Mouse (Mus musculus): ENCODE data around the gene Fkbpl. TPM values are rescaled to one million over a fixed set of nuclear protein-coding genes. Genes with fewer than 3 reads are reported as not detected.

The Fkbpl gene
- polyA plus RNA-seq, 1 experiment from 2014 or later = 17.1 TPM

DNA sequence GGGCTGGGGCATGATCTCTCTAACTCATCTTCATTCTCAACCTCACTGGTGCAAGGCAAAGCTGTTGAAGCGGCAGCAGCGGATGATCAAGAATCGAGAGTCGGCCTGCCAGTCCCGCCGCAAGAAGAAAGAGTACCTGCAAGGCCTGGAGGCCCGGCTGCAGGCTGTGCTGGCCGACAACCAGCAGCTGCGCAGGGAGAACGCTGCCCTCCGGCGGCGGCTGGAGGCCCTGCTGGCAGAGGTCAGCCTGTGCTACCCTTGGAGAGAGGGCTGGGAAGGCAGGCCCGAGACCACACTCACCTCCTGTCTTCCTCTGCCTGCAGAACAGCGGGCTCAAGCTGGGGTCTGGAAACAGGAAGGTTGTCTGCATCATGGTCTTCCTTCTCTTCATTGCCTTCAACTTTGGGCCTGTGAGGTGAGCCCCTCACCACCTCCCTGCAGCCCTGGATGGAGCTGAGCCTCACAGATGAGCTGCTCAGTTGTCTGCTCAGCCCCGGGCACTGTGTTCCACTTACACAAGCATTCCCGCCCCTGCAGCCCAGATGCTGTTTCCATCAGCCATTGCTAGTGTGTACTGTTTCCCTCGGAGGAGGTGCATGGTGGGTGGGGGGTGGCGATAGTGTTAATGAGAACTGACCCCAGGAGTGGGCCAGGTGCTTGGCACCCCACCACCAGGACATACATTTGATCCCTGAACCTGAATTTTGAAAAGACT lies 7.1 kb downstream of the Fkbpl start:
- Histone ChIP-seq H3K27ac (replicated peaks) (no peak overlapping the region), H3K36me3 (peaks cover 66% of the 10 kb centered on the region), H3K4me1 (replicated peaks) (peaks cover 24% of the 10 kb centered on the region), H3K27me3 (no peaks in the 10 kb centered on the region), H3K9me3 (no peaks in the 10 kb centered on the region), H3K9ac (no peak overlapping the region), H3K4me2 (no peak overlapping the region), H3K4me3 (no peak overlapping the region)
- ATAC-seq (ENCODE audit: low read depth) = no peak
- WGBS = 47% methylated on average over 19 of the region's 19 CpGs

DNA sequence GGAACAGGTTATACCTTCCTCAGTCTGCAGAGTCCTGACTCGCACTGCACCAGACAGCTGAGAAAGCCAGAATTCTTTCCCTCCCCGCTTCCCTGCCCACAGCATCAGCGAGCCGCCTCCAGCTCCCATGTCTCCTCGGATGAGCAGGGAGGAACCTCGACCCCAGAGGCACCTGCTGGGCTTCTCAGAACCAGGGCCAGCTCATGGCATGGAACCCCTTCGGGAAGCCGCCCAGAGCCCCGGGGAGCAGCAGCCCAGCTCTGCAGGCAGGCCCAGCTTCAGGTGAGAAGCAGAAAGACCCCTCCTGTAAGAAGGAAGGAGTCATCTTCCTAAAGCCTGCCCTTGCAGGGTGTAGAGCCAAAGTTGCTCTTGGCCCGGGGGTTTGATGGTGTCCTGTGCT lies 8.0 kb downstream of the Fkbpl start:
- Histone ChIP-seq H3K27me3 (no peaks in the 10 kb centered on the region), H3K4me3 (no peak overlapping the region), H3K4me1 (replicated peaks) (peaks cover 24% of the 10 kb centered on the region), H3K9me3 (no peaks in the 10 kb centered on the region), H3K9ac (no peak overlapping the region), H3K27ac (replicated peaks) (no peak overlapping the region), H3K4me2 (no peak overlapping the region), H3K36me3 (peaks cover 66% of the 10 kb centered on the region)
- 89% methylated on average over 10 of the region's 10 CpGs for WGBS
- no peak for ATAC-seq (ENCODE audit: low read depth)

DNA sequence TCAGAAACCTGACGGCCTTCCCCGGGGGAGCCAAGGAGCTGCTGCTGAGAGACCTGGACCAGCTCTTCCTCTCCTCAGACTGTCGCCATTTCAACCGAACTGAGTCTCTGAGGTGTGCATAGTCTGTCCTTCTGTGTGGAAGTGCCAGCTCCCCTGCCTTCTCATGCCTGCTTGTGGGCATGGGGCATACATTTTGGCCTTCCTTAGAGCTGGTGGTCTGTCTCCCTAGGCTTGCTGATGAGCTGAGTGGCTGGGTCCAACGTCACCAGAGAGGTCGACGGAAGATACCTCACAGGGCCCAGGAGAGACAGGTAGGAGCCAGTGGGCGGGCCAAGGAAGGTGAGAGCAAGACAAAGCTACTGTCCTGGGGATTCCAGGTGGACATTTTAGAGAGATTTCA lies 8.4 kb downstream of the Fkbpl start:
- Histone ChIP-seq H3K4me2 (no peak overlapping the region), H3K9ac (no peak overlapping the region), H3K27me3 (no peaks in the 10 kb centered on the region), H3K27ac (replicated peaks) (no peak overlapping the region), H3K4me1 (replicated peaks) (peaks cover 19% of the 10 kb centered on the region), H3K9me3 (no peaks in the 10 kb centered on the region), H3K4me3 (no peak overlapping the region), H3K36me3 (peaks cover 66% of the 10 kb centered on the region)
- ATAC-seq (ENCODE audit: low read depth) = no peak
- 93% methylated on average over 8 of the region's 8 CpGs for WGBS

DNA sequence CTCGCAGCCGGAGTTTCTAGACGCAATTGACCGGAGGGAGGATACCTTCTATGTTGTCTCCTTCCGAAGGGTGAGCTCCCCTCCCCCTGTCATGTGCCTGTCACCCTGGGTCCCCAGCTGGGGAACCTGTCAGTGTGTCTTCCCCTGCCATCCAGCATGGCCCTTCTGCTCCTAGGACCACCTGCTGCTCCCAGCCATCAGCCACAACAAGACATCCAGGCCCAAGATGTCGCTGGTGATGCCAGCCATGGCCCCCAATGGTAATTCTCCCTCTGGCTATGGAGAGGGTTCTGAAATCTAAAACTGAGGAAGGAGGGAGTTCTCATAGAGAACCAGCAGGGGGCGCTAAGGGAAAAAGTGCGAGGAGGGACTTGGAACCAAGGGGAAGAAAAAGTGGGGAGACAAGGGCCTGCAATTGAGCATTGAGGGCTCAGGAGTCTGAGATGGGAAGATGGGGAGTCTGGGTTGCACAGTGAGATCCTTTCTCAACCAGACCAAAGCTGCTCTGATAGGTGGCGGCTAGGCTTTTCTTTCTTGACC lies 9.3 kb downstream of the Fkbpl start:
- Histone ChIP-seq H3K9me3 (no peaks in the 10 kb centered on the region), H3K4me1 (replicated peaks) (peaks cover 13% of the 10 kb centered on the region), H3K4me3 (no peak overlapping the region), H3K27me3 (peaks cover 3% of the 10 kb centered on the region), H3K27ac (replicated peaks) (no peak overlapping the region), H3K9ac (no peak overlapping the region), H3K4me2 (no peak overlapping the region), H3K36me3 (peaks cover 66% of the 10 kb centered on the region)
- no peak for ATAC-seq (ENCODE audit: low read depth)
- 69% methylated on average over 9 of the region's 9 CpGs for WGBS

DNA sequence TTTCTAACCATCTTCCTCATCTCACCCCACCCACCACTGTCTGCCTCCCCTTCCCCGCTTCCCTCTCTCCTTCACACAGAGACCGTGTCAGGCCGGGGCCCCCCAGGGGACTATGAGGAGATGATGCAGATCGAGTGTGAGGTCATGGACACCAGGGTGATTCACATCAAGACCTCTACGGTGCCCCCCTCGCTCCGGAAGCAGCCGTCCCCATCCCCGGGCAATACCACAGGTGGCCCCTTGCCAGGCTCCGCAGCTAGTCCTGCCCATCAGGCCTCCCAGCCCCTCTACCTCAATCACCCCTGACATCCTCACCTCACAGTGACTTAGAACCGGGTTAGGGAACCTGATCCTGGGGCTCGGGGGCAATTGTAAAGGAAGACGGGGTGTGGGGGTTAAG lies 9.8 kb downstream of the Fkbpl start:
- H3K4me1 ChIP-seq (replicated peaks) = peaks cover 13% of the 10 kb centered on the region
- no peak overlapping the region for H3K4me2 ChIP-seq
- no peak overlapping the region for H3K9ac ChIP-seq
- H3K9me3 ChIP-seq = no peaks in the 10 kb centered on the region
- H3K36me3 ChIP-seq = peaks cover 60% of the 10 kb centered on the region
- H3K27ac ChIP-seq (replicated peaks) = no peak overlapping the region
- ATAC-seq (ENCODE audit: low read depth) = no peak
- peaks cover 9% of the 10 kb centered on the region for H3K27me3 ChIP-seq
- H3K4me3 ChIP-seq = no peak overlapping the region
- WGBS = 91% methylated on average over 13 of the region's 13 CpGs

DNA sequence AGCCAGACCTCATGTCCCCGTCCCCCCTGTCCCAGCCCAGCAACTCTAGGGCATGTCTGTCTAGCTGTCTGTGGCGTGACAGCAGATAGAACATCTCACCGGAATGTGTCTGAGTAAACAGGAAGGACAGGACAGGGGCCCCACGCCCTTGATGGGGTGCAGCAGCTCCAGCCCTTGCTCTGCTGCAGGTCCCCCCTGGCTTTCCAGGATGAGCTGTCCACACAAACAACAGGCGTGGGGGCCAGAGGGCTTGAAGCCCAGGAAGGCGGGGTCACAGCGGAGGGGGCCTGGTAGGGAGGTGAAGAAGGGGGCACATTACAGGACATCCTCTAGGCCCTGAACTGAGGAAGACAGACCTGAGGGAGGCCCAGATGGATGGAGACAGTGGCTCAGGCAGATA lies 10.6 kb downstream of the Fkbpl start:
- H3K36me3 ChIP-seq = peaks cover 52% of the 10 kb centered on the region
- ATAC-seq (ENCODE audit: low read depth) = no peak
- no peak overlapping the region for H3K4me2 ChIP-seq
- peaks cover 13% of the 10 kb centered on the region for H3K4me1 ChIP-seq (replicated peaks)
- peaks cover 16% of the 10 kb centered on the region for H3K27me3 ChIP-seq
- no peak overlapping the region for H3K4me3 ChIP-seq
- no peaks in the 10 kb centered on the region for H3K9me3 ChIP-seq
- no peak overlapping the region for H3K9ac ChIP-seq
- H3K27ac ChIP-seq (replicated peaks) = no peak overlapping the region; the same call in 1 of the 2 replicates
- 84% methylated on average over 7 of the region's 7 CpGs for WGBS

DNA sequence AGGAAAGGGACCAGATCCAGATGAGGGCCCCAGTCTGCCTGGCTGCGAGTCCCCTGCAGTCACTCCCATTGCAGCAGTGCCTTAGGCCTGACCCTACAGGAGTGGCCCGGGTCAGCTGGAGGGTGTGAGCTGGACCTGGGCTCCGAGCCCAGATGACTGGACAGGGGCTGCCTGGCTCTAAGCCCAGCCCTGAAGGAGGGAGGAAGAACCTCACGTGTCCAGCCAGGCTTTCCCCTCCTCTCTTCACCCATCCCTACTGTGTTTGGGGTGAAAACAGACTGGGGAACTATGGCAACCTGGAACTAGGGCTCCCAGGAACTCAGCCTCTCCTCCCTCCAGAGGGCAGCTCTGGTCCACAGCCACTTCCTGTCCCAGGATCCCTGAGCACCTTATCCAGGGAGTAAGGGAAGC lies 11.0 kb downstream of the Fkbpl start:
- Histone ChIP-seq H3K36me3 (peaks cover 48% of the 10 kb centered on the region), H3K27me3 (peaks cover 20% of the 10 kb centered on the region), H3K27ac (replicated peaks) (no peak overlapping the region), H3K9ac (no peak overlapping the region), H3K4me2 (no peak overlapping the region), H3K4me1 (replicated peaks) (peaks cover 13% of the 10 kb centered on the region), H3K9me3 (no peaks in the 10 kb centered on the region), H3K4me3 (no peak overlapping the region)
- peak; percentile 13; the same call in 1 of the 2 replicates for ATAC-seq (ENCODE audit: low read depth)
- 78% methylated on average over 4 of the region's 4 CpGs for WGBS

DNA sequence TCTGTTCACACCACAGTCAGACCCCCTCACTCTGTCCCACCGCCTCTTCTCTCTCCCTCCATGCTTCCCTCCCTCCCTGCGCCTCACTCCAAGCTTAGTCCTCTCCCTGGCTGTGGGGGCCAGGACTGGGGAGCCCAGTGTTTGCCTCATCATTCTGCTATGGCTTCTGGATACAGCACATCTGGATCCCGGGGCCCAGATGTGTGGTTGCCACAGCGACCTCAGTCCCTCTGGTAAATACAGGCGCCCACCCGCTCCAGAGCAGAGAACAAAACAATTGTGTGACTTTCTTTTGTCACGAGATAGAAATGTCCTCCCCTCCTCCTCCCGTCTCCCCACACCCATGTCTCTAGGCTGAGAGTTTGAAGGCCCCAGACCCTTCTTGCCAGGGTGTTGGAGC lies 12.1 kb downstream of the Fkbpl start:
- H3K27ac ChIP-seq (replicated peaks) = no peak overlapping the region
- peaks cover 17% of the 10 kb centered on the region for H3K4me1 ChIP-seq (replicated peaks)
- peaks cover 31% of the 10 kb centered on the region for H3K27me3 ChIP-seq
- peaks cover 37% of the 10 kb centered on the region for H3K36me3 ChIP-seq
- H3K9ac ChIP-seq = no peak overlapping the region
- WGBS = 47% methylated on average over 8 of the region's 8 CpGs
- no peak overlapping the region for H3K4me3 ChIP-seq
- H3K4me2 ChIP-seq = no peak overlapping the region
- no peak for ATAC-seq (ENCODE audit: low read depth)
- H3K9me3 ChIP-seq = no peaks in the 10 kb centered on the region

DNA sequence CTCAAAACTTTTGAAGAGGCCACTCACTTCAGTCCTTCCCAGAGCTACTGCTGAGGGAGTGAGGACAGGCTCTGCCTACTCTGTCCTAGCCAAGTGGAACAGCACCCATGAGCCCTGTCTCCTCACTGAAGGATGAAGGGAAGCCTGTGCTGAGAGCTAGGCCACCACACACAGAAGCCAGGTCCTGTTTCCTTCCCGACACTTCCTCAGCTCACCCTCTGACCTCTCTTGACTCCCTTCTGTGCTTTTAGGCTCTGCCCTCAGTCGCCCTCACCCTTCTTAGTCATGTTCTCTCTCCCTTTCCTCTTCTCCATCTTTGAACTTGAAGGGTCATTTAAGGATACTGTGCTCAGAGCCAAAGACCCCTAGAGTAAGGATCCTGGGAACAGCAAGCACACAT lies 12.7 kb downstream of the Fkbpl start:
- Histone ChIP-seq H3K4me1 (replicated peaks) (peaks cover 17% of the 10 kb centered on the region), H3K9me3 (no peaks in the 10 kb centered on the region), H3K36me3 (peaks cover 31% of the 10 kb centered on the region), H3K27me3 (peaks cover 31% of the 10 kb centered on the region), H3K4me3 (no peak overlapping the region), H3K27ac (replicated peaks) (no peak overlapping the region), H3K9ac (no peak overlapping the region), H3K4me2 (no peak overlapping the region)
- WGBS = 45% methylated on average over 2 of the region's 2 CpGs
- ATAC-seq (ENCODE audit: low read depth) = no peak

DNA sequence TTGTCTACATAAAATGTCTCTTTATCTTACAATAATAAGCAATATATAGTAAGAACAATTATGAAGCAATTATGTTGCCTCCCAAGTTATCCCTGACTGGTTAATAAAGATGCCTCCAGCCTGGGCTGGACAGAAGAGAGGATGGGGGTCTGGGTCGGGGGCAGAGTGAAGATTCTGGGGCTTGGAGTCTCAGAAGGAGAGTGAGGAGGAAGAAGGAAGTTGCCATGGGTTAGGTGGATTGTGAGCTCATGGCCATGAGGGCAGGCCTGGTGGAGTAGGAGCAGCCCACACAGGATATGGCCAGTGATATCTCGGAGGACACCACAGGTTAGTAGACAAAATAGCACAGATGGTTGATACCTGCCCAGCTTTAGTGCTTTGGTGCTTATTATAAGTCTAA lies 13.6 kb downstream of the Fkbpl start:
- Histone ChIP-seq H3K27ac (replicated peaks) (no peak overlapping the region), H3K9ac (no peak overlapping the region), H3K4me3 (no peak overlapping the region), H3K27me3 (peaks cover 39% of the 10 kb centered on the region), H3K9me3 (no peaks in the 10 kb centered on the region), H3K4me2 (no peak overlapping the region), H3K4me1 (replicated peaks) (peaks cover 17% of the 10 kb centered on the region), H3K36me3 (peaks cover 23% of the 10 kb centered on the region)
- ATAC-seq (ENCODE audit: low read depth) = no peak
- WGBS = 84% methylated on average over 2 of the region's 2 CpGs

DNA sequence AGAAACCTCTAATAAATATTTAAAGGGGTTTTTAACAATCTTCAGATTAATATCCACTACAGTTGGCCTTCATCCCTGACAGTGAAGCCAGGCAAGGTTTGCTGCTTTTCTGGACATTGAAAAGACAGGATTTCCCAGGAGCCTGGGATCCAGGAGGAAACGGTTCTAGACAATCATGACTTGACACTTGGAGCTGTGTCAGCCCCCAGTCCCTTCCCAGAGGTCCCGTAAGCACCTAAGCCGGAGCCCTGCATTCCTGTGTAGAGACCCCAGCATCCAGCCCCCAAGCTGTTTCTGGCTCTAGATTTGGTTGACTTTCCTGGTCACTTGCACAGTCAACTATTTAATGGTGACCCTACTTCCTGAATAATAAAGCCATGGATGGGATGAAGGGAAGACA lies 14.0 kb downstream of the Fkbpl start:
- ATAC-seq (ENCODE audit: low read depth) = no peak
- H3K4me3 ChIP-seq = no peak overlapping the region

DNA sequence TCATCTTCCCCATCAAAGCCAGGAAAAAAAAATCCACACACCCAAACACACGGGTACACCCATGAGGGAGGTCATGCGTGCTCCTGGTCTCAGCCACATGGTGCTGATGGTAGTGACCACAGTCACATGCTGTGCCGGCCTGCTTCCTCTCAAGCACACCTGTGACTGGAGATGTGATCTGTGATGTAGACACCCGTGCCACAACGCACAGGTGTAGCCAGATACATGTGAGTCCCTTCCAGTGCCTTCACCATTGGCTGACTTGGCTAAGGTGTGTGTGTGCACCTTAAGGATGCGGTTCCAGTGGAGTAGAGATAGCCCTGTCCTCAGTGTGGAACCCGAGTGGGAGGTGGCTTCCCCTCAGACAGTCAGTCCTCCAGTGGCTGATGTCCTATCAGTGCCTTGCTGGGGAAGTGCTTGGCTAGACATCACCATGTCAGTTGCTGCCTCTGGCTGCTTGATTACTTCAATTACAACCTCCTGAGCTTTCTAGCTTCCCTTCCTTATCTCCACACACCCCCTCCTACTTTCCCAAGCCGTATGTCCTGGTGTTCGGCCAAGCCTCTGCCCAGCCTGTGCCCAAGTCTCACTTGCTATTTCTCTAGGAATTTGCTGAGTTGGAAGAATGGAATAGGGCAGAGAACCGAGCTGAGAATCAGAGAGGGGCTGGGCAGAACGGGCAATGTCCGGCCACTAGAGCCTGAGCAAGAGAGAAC lies 14.8 kb downstream of the Fkbpl start:
- WGBS = 67% methylated on average over 12 of the region's 12 CpGs
- peaks cover 48% of the 10 kb centered on the region for H3K27me3 ChIP-seq
- no peak for ATAC-seq (ENCODE audit: low read depth)

More for the DNA sequence above, 14.0 kb downstream of the Fkbpl start:
- Histone ChIP-seq H3K9me3 (no peaks in the 10 kb centered on the region), H3K36me3 (peaks cover 18% of the 10 kb centered on the region), H3K27ac (replicated peaks) (no peak overlapping the region), H3K9ac (no peak overlapping the region), H3K4me2 (no peak overlapping the region), H3K27me3 (peaks cover 44% of the 10 kb centered on the region), H3K4me1 (replicated peaks) (peaks cover 17% of the 10 kb centered on the region)
- 77% methylated on average over 3 of the region's 3 CpGs for WGBS

More for the DNA sequence above, 14.8 kb downstream of the Fkbpl start:
- no peaks in the 10 kb centered on the region for H3K9me3 ChIP-seq
- H3K4me1 ChIP-seq (replicated peaks) = peaks cover 17% of the 10 kb centered on the region
- H3K4me3 ChIP-seq = no peak overlapping the region
- no peak overlapping the region for H3K27ac ChIP-seq (replicated peaks)
- no peak overlapping the region for H3K4me2 ChIP-seq
- peaks cover 11% of the 10 kb centered on the region for H3K36me3 ChIP-seq
- H3K9ac ChIP-seq = no peak overlapping the region
